In genomic region chr8:121653340-121654019, GRCm38 (mm10) we compare ENCODE assay signal across 9 mouse cellular contexts. TPM values are rescaled to one million over a fixed set of nuclear protein-coding genes. Genes with fewer than 3 reads are reported as not detected.
DNase-seq lines count a peak whose midpoint lies in the region; ATAC-seq and TF ChIP-seq lines count a peak whose summit lies in the region.
"Had no signal": no experiment of that assay in that cellular context is flagged by ENCODE, and none has a peak within 500 bp of the region (broad histone marks: within the 10 kb centered on the region; RNA-seq: fewer than 3 reads in every experiment).

No protein-coding gene starts in this region.

- H3K27me3 ChIP-seq in erythroblast, embryonic 14.5 days (ENCODE audit: control insufficient read depth): peaks cover 70% of the 10 kb centered on the region
- no peaks in the 10 kb centered on the region for H3K27me3 ChIP-seq in ES-Bruce4 (ENCODE audit: control insufficient read depth, insufficient read depth, low read length, poor library complexity, severe bottlenecking)
- H3K27me3 ChIP-seq in forebrain, embryonic 11.5 days (ENCODE audit: control insufficient read depth, insufficient read depth, low read length): no peaks in the 10 kb centered on the region
- H3K27me3 ChIP-seq in midbrain, postnatal 0 days (ENCODE audit: insufficient read depth, low read length): no peaks in the 10 kb centered on the region

- peak overlapping the region; percentile 78 for H3K9ac ChIP-seq in ES-Bruce4 (ENCODE audit: low read depth, poor library complexity, severe bottlenecking)
- H3K9ac ChIP-seq in forebrain, embryonic 11.5 days (ENCODE audit: low read length): peak overlapping the region; percentile 96
- peak overlapping the region; percentile 88 for H3K9ac ChIP-seq in midbrain, postnatal 0 days (replicated peaks; ENCODE audit: low read length, poor library complexity, severe bottlenecking)

- no peak for TF ChIP-seq EP300 in ES-Bruce4 (IDR thresholded peaks at IDR 0.05; ENCODE audit: insufficient read depth, low read depth, low read length)

- H3K36me3 ChIP-seq in erythroblast, embryonic 14.5 days (ENCODE audit: control insufficient read depth): no peaks in the 10 kb centered on the region
- no peaks in the 10 kb centered on the region for H3K36me3 ChIP-seq in ES-Bruce4 (ENCODE audit: control insufficient read depth, insufficient read depth, low read length, poor library complexity, severe bottlenecking)
- no peaks in the 10 kb centered on the region for H3K36me3 ChIP-seq in forebrain, embryonic 11.5 days (ENCODE audit: control insufficient read depth, insufficient read depth, low read length)
- no peaks in the 10 kb centered on the region for H3K36me3 ChIP-seq in midbrain, postnatal 0 days (ENCODE audit: insufficient read depth, low read length)

- H3K9me3 ChIP-seq in erythroblast, embryonic 14.5 days (ENCODE audit: control insufficient read depth, low read length): peaks cover 7% of the 10 kb centered on the region; the same call in 1 of the 2 replicates
- no peaks in the 10 kb centered on the region for H3K9me3 ChIP-seq in ES-Bruce4 (replicated peaks; ENCODE audit: control insufficient read depth, insufficient read depth, low read length, poor library complexity, severe bottlenecking)
- H3K9me3 ChIP-seq in forebrain, embryonic 11.5 days (ENCODE audit: control insufficient read depth, low read length): no peaks in the 10 kb centered on the region
- no peaks in the 10 kb centered on the region for H3K9me3 ChIP-seq in midbrain, postnatal 0 days (ENCODE audit: low read length)

- DNase-seq in forebrain, embryonic 11.5 days (ENCODE audit: low spot score): peak; percentile 69
- peak; percentile 47 to 56 for DNase-seq in kidney, postnatal 36 days
- DNase-seq in midbrain, postnatal 0 days (ENCODE audit: low spot score): no peak
- DNase-seq in adrenal gland, postnatal 4 days (ENCODE audit: low spot score in 2 of 2): no peak
- DNase-seq in gastrocnemius, postnatal 14 days: no peak

- intact Hi-C loops in gastrocnemius, postnatal 14 days (cut with DNase I; ENCODE audit: low total_unique reads): no loop called here

- peak overlapping the region; percentile 34; the same call in 1 of the 2 replicates for H3K27ac ChIP-seq in ES-Bruce4 (ENCODE audit: insufficient read depth, low read length)
- peak overlapping the region; percentile 96 for H3K27ac ChIP-seq in forebrain, embryonic 11.5 days (ENCODE audit: low read depth, low read length)
- peak overlapping the region; percentile 99 for H3K27ac ChIP-seq in midbrain, postnatal 0 days (ENCODE audit: low read depth, low read length)

- no peak for TF ChIP-seq CTCF in ES-Bruce4 (IDR thresholded peaks at IDR 0.05; ENCODE audit: low read depth, low read length)
- TF ChIP-seq CTCF in midbrain, postnatal 0 days (IDR thresholded peaks at IDR 0.05): no peak

- H3K4me3 ChIP-seq in erythroblast, embryonic 14.5 days (replicated peaks): peak overlapping the region; percentile 49
- peak overlapping the region; percentile 71 for H3K4me3 ChIP-seq in ES-Bruce4 (ENCODE audit: low read depth, low read length)
- peak overlapping the region; percentile 82 for H3K4me3 ChIP-seq in forebrain, embryonic 11.5 days (ENCODE audit: low read depth, low read length)
- peak overlapping the region; percentile 81 for H3K4me3 ChIP-seq in midbrain, postnatal 0 days (ENCODE audit: low read depth, low read length)

- no peak for TF ChIP-seq POLR2A in ES-Bruce4 (IDR thresholded peaks at IDR 0.05; ENCODE audit: insufficient read depth, low read length)

- no peak for ATAC-seq in erythroblast, adult 5-6 weeks (replicated peaks; ENCODE audit: low FRiP score, poor library complexity, severe bottlenecking)
- ATAC-seq in forebrain, embryonic 11.5 days (replicated peaks; ENCODE audit: low FRiP score): no peak; the same call in 1 of the 2 replicates
- peak; percentile 38 for ATAC-seq in midbrain, postnatal 0 days (ENCODE audit: low FRiP score)

- 1% methylated on average over 31 of the region's 31 CpGs for WGBS in forebrain, embryonic 11.5 days
- 2% methylated on average over 31 of the region's 31 CpGs for WGBS in midbrain, postnatal 0 days

- H3K4me2 ChIP-seq in forebrain, embryonic 11.5 days (ENCODE audit: low read depth, low read length, severe bottlenecking): peak overlapping the region; percentile 90
- peak overlapping the region; percentile 94 for H3K4me2 ChIP-seq in midbrain, postnatal 0 days (ENCODE audit: low read depth, low read length, poor library complexity, severe bottlenecking)

- peaks cover 2% of the 10 kb centered on the region for H3K4me1 ChIP-seq in erythroblast, embryonic 14.5 days (ENCODE audit: control insufficient read depth)
- no peaks in the 10 kb centered on the region for H3K4me1 ChIP-seq in ES-Bruce4 (ENCODE audit: control insufficient read depth, insufficient read depth, low read length)
- H3K4me1 ChIP-seq in forebrain, embryonic 11.5 days (replicated peaks; ENCODE audit: control insufficient read depth, insufficient read depth, low read length): peaks cover 30% of the 10 kb centered on the region
- peaks cover 28% of the 10 kb centered on the region for H3K4me1 ChIP-seq in midbrain, postnatal 0 days (ENCODE audit: insufficient read depth, low read length)

RNA-seq across cellular contexts. Expression of gene Zcchc14, which starts 0.8 kb away (rescaled TPM):
- not detected in 2 replicates for polyA plus RNA-seq in erythroblast, embryonic 14.5 days (2012)
- not detected in 2 replicates for total RNA-seq in erythroblast, adult 5-6 weeks (2015; ENCODE audit: low replicate concordance)
- 0.14 TPM in 1 of 2 replicates, not detected in the other for total RNA-seq in erythroblast, adult 5-6 weeks (2017; ENCODE audit: low replicate concordance)
- 38.1 and 39.9 TPM in 2 replicates for polyA plus RNA-seq in ES-Bruce4 (2011; ENCODE audit: insufficient read depth, insufficient read length, low read depth, missing spikeins)
- 27.1 and 27.4 TPM in 2 replicates for polyA plus RNA-seq in forebrain, embryonic 11.5 days (2014; fragmentation: Nextera tagmentation; extraction: Ambion mirVana)
- 66.5 and 68.5 TPM in 2 replicates for total RNA-seq in midbrain, postnatal 0 days (2014; rRNA removed)
- 11.5 and 16.9 TPM in 2 replicates for polyA plus RNA-seq in midbrain, postnatal 0 days (2015; fragmentation: Nextera tagmentation; extraction: Ambion mirVana)
- 10 to 100 TPM; 60.9 to 65.2 TPM for total RNA-seq in adrenal gland, postnatal 4 days (2021)
- 10 to 100 TPM; 19.8 to 20.4 TPM for total RNA-seq in gastrocnemius, postnatal 14 days (2021)
- total RNA-seq: CH12.LX had no signal

Comparison
In these comparisons a context has a peak if more than half of its experiments do, and no peak if none do; other contexts are left out.
1. H3K27ac ChIP-seq: peak in every context shown above with its lines; median percentile 99 in midbrain, postnatal 0 days; 96 in forebrain, embryonic 11.5 days; 34 in ES-Bruce4.
2. DNase-seq: peak in forebrain, embryonic 11.5 days (single experiment) and kidney, postnatal 36 days (2 of 2); none in midbrain, postnatal 0 days (single experiment), adrenal gland, postnatal 4 days (0 of 2) and gastrocnemius, postnatal 14 days (single experiment).
3. RNA of gene Zcchc14, which starts 0.8 kb away (total RNA-seq): 66.5 to 68.5 TPM in midbrain, postnatal 0 days, 60.9 to 65.2 TPM in adrenal gland, postnatal 4 days and 19.8 to 20.4 TPM in gastrocnemius, postnatal 14 days; 0.14 TPM in erythroblast, adult 5-6 weeks; every median in the first group is over 10 times any median in the second.
4. Peak in every context shown above with its lines, with median percentiles within 50 percentile points of each other: H3K4me3 ChIP-seq and H3K9ac ChIP-seq.